Mouse (Mus musculus) ES-Bruce4 (cell line): ENCODE measurements around the gene Nek2. TPM values are rescaled to one million over a fixed set of nuclear protein-coding genes. Genes with fewer than 3 reads are reported as not detected.

Source experiments
- H3K27ac ChIP-seq: 2 replicates; pipeline ENCODE4 v1.5.1; 2012; ENCODE audit warnings: low read length, inconsistent platforms; ENCODE audit not compliant: insufficient read depth
- H3K27me3 ChIP-seq: 2 replicates; pipeline ENCODE4 v1.6.1; 2012; ENCODE audit warnings: mild to moderate bottlenecking, low read length, inconsistent platforms; ENCODE audit not compliant: control insufficient read depth, poor library complexity, insufficient read depth, severe bottlenecking
- H3K36me3 ChIP-seq: 2 replicates; pipeline ENCODE4 v1.6.1; 2012; ENCODE audit warnings: inconsistent platforms, mild to moderate bottlenecking, low read length, moderate library complexity; ENCODE audit not compliant: control insufficient read depth, poor library complexity, insufficient read depth, severe bottlenecking
- H3K4me1 ChIP-seq: one replicate; pipeline ENCODE4 v1.8.1; 2011; ENCODE audit warnings: low read length; ENCODE audit not compliant: control insufficient read depth, insufficient read depth
- H3K4me3 ChIP-seq: 2 replicates; pipeline ENCODE4 v1.5.1; 2011; ENCODE audit warnings: low read depth, mild to moderate bottlenecking, low read length
- H3K9ac ChIP-seq: 2 replicates; pipeline ENCODE4 v1.6.1; 2012; ENCODE audit warnings: low read depth, mild to moderate bottlenecking, inconsistent platforms; ENCODE audit not compliant: poor library complexity, severe bottlenecking
- H3K9me3 ChIP-seq: replicated peaks from 2 replicates; pipeline ENCODE4 v1.6.1; 2012; ENCODE audit warnings: mild to moderate bottlenecking, low read length, inconsistent platforms; ENCODE audit not compliant: control insufficient read depth, poor library complexity, insufficient read depth, severe bottlenecking
- CTCF ChIP-seq: IDR thresholded peaks from one replicate; pipeline ENCODE4 v1.8.1; 2011; ENCODE audit warnings: low read depth, low read length
- EP300 ChIP-seq: IDR thresholded peaks from 2 replicates; pipeline ENCODE4 v1.6.1; 2011; ENCODE audit warnings: low read depth, low read length; ENCODE audit not compliant: insufficient read depth
- POLR2A ChIP-seq: IDR thresholded peaks from one replicate; pipeline ENCODE4 v1.8.1; 2011; ENCODE audit warnings: low read length; ENCODE audit not compliant: insufficient read depth
- polyA plus RNA-seq: library from polyadenylated mRNA; stranded (reverse); fragments of >200 nt; gene quantifications from 2 replicates; pipeline ENCODE4 v1.2.4, GENCODE M21; 2011; ENCODE audit warnings: low read depth; ENCODE audit not compliant: missing spikeins, insufficient read depth, insufficient read length

Nek2 gene
- polyA plus RNA-seq, 1 experiment, result 80.3 TPM

DNA sequence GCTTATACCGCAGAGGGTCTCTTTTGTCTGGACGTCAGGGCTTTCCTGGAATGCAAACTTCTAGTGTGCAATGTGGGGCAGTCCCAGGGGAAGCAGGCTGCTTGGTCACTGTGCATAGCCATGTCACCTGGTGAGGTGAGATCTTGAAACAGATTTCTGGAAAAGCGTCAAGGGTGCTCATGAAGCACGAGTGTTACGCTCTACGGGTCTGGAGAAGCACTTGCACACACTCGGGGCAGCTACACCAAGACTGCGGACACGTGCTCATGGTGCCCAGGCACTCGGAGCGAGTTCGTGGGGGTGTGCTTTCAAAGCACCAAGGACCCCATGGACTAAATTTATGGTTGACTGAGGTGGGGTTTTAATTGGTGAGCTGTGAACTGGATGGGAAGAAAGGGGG is 9.5 kb upstream of the Nek2 start:
- TF ChIP-seq EP300 (no peak), POLR2A (no peak), CTCF (no peak)
- H3K4me3 ChIP-seq, result no peak overlapping the region
- H3K9ac ChIP-seq, result no peak overlapping the region
- no peaks in the 10 kb centered on the region; the same call in 1 of the 2 replicates for H3K9me3 ChIP-seq
- no peaks in the 10 kb centered on the region for H3K27me3 ChIP-seq
- no peak overlapping the region for H3K27ac ChIP-seq
- no peaks in the 10 kb centered on the region for H3K4me1 ChIP-seq
- H3K36me3 ChIP-seq, result no peaks in the 10 kb centered on the region

DNA sequence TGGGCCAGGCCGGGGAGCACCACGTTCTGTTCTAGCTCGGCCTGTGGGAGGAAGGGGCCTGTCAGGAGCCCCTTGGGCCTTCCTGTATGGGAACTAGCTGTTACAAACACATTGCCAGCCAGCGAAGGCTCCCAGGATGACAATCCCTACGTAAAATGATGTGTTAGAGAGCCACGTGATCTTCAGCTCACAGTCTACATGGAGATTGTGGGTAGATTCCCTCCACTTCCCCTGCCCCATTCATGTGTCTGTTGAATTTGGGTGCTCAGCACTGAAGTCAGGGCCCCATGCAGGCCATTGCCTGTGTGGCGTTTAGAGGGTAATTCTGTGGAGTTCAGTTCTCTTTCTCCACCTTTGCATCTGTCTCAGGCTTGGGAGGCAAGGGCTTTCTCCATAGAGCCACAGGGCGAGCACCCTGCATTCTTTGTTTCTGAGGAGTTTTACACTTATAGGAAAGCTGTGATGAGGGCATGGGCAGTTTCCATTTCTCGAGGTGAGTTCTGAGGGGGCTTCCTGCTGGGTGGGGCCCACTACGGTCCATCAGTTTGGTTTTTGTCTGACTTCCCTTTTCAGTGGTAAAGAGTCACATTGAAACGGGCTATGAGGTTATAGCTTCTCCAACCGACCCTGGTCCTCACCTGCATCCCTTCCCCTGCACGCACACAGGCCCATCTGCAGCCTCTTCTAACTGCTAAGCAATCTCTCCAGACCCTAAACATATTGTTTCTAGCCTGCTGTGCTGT is 8.1 kb upstream of the Nek2 start:
- no peak overlapping the region for H3K9ac ChIP-seq

DNA sequence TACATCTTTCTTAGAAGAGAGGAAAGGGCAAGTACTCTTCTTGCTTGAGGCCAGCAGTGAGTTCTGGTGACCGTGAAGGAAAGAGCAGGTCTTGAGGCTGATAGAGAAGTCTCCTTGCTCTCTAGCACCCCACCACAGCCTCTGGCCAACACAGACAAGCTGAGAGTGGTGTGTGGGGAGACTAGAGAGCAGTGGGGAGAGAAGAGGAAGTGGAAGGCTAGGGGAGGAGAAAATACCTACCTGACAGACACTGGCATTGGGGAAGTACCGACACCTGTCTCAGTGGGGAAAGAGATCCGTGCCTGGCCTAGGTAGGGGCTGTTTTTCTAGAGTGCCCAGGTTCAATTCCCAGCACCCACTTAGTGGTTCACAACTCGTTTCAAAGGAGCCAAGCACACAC is 7.0 kb upstream of the Nek2 start:
- no peak overlapping the region for H3K4me3 ChIP-seq

More for the DNA sequence above, 8.1 kb upstream of the Nek2 start:
- no peak for TF ChIP-seq EP300
- no peak for TF ChIP-seq CTCF
- no peak for TF ChIP-seq POLR2A
- Histone ChIP-seq H3K36me3 (no peaks in the 10 kb centered on the region), H3K9me3 (no peaks in the 10 kb centered on the region), H3K27ac (no peak overlapping the region), H3K27me3 (no peaks in the 10 kb centered on the region), H3K4me3 (no peak overlapping the region), H3K4me1 (no peaks in the 10 kb centered on the region)

DNA sequence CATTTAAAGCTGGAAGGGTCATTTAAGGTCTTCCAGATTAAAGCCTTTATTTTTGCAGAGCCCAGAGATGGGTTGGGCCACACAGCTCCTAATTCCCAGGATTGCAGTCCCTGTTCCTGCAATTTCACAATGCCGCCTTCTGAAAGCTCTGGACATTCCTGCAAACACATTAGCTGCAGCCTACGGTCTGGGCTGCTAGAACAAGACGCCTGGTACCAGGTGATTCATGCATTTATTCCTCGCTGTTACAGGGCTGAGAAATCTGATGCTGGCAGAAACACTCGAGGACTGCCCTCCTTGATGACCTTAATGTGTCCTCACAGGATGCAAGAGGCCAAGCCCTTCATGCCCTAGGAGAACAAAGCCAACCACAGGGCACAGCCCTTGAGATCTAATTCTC is 6.3 kb upstream of the Nek2 start:
- Histone ChIP-seq H3K4me3 (0 out of 2 replicates have a peak overlapping the region, but pooled peaks have one; percentile 11), H3K4me1 (no peaks in the 10 kb centered on the region), H3K9me3 (no peaks in the 10 kb centered on the region), H3K9ac (no peak overlapping the region), H3K27ac (peak overlapping the region; percentile 42; the same call in 1 of the 2 replicates), H3K36me3 (no peaks in the 10 kb centered on the region), H3K27me3 (no peaks in the 10 kb centered on the region)
- TF ChIP-seq EP300 (no peak), POLR2A (no peak), CTCF (no peak)

More for the DNA sequence above, 7.0 kb upstream of the Nek2 start:
- no peak for TF ChIP-seq CTCF
- no peak for TF ChIP-seq POLR2A
- TF ChIP-seq EP300, result no peak
- no peaks in the 10 kb centered on the region for H3K27me3 ChIP-seq
- H3K9me3 ChIP-seq, result no peaks in the 10 kb centered on the region
- no peaks in the 10 kb centered on the region for H3K36me3 ChIP-seq
- H3K9ac ChIP-seq, result no peak overlapping the region
- H3K4me1 ChIP-seq, result no peaks in the 10 kb centered on the region
- H3K27ac ChIP-seq, result no peak overlapping the region

DNA sequence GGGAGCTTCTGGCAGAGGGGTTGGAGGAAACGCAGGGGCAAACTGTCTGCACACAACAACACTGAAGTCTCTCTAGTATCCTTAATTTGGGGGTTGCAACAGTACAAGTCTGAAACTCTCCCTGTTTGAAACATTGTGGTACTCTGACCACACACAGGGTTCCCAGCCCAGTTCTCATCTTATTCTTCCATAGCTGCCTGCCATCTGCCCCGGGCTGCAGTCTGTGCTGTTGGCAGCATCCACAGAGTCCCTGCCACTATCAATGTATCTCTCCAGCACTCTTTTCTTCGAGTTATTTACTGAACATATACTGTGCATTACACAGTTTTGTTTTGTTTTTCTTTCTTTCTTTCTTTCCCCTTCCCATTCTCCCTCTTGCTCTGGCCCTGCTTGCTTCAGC is 4.6 kb upstream of the Nek2 start:
- H3K27me3 ChIP-seq, result no peaks in the 10 kb centered on the region
- no peaks in the 10 kb centered on the region for H3K36me3 ChIP-seq
- no peak overlapping the region for H3K27ac ChIP-seq
- TF ChIP-seq CTCF (no peak), POLR2A (no peak), EP300 (no peak)
- H3K9me3 ChIP-seq, result no peaks in the 10 kb centered on the region
- H3K4me3 ChIP-seq, result no peak overlapping the region
- no peaks in the 10 kb centered on the region for H3K4me1 ChIP-seq
- H3K9ac ChIP-seq, result no peak overlapping the region

DNA sequence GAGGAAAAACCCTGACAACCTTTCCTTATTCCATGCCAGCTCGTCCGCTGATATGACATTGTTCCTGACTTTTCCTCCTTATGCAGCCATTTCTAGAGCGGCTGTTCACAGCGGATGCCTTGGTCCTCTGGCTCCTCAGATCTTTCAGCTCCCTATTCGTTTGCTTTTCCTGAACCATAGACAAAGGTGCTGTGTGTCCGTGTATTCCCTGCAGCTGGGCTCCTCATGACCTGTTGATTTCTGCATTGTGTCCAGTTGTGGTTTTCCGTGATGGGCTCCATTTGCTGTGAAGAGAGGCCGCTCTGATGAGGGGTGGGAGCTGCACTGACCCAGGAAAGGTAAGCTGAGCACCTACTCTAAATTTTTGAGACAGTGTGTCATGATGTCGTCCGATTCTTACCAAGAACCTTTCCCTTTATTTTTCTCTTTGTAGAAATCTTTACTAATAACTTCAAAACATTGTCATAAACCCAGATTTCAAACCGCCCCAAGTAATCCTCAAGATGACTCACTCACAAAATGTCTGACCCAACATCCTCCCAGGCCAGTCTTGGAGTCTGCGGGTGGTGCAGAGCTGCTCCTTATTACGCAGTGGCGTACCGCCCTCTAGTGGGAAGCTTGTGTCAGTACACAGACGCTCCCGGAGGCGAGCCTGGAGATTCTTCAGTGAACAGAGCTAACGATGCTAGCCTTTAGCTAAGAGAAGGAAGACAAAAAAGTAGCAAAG is 3.7 kb upstream of the Nek2 start:
- no peak overlapping the region for H3K27ac ChIP-seq
- H3K36me3 ChIP-seq, result peaks cover 3% of the 10 kb centered on the region
- no peak overlapping the region for H3K4me3 ChIP-seq
- no peaks in the 10 kb centered on the region for H3K27me3 ChIP-seq
- no peaks in the 10 kb centered on the region for H3K9me3 ChIP-seq
- no peaks in the 10 kb centered on the region for H3K4me1 ChIP-seq
- H3K9ac ChIP-seq, result no peak overlapping the region
- TF ChIP-seq POLR2A (no peak), CTCF (peak; percentile 95)
